Mouse (Mus musculus) bone marrow macrophage, adult 2 months (primary cell): ENCODE measurements around the gene E2f4. TPM values are rescaled to one million over a fixed set of nuclear protein-coding genes. Genes with fewer than 3 reads are reported as not detected.

Experiments
- H3K27ac ChIP-seq: 2 replicates; pipeline ENCODE4 v1.5.1; 2012; ENCODE audit warnings: low read depth, low read length; ENCODE audit not compliant: insufficient read depth
- H3K4me1 ChIP-seq: 2 replicates; pipeline ENCODE4 v1.6.1; 2012; ENCODE audit warnings: low read length; ENCODE audit not compliant: control insufficient read depth, insufficient read depth
- H3K4me3 ChIP-seq: 2 replicates; pipeline ENCODE4 v1.5.1; 2012; ENCODE audit warnings: mild to moderate bottlenecking, low read length, moderate library complexity; ENCODE audit not compliant: insufficient read depth
- CTCF ChIP-seq: IDR thresholded peaks from 2 replicates; pipeline ENCODE4 v1.5.1; 2012; ENCODE audit warnings: low read depth, mild to moderate bottlenecking, low read length, moderate library complexity
- POLR2A ChIP-seq: IDR thresholded peaks from 2 replicates; pipeline ENCODE4 v1.6.1; 2012; ENCODE audit warnings: mild to moderate bottlenecking, low read depth, low read length, borderline replicate concordance
- polyA plus RNA-seq: library from polyadenylated mRNA; stranded (reverse); fragments of >200 nt; gene quantifications from 2 replicates; pipeline ENCODE4 v1.2.4, GENCODE M21; 2012; ENCODE audit not compliant: missing spikeins, insufficient read depth, insufficient read length

The E2f4 gene
- polyA plus RNA-seq, 1 experiment = 40.6 TPM

DNA sequence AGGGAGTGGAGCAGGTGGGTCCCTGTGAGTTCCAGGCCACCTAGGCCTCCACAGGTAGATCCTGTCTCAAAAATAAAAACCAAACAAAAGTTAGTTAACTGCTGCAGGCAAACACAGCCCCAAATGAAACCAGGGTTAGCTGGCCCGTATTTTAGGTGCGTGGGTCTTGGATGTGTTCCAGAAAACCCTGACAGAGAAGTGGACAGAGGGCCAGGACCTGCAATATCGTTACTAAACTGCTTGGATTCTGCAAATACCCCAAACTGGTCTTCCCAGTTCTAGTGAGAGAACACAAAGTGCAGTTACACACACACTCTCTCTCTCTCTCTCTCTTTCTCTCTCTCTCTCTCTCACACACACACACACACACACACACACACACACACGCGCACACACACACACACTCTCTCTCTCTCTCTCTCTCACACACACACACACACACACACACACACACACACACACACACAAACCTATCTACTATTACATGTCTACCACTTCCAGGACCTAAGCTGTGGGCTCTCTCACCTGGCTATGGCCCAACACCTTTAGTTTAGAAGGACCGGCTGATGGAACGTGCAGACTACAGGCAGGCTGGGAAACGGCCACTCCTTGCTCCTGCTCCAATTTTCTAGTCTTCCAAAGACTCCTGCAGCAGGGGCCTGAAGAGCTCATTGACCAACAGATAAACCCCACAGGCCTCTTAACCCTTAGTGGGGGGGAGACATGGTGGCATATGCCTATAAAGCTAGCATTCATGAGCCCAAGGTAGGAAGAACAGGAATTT, 46.5 kb downstream of the E2f4 start:
- Histone ChIP-seq H3K4me1 (peaks cover 47% of the 10 kb centered on the region), H3K4me3 (no peak overlapping the region), H3K27ac (no peak overlapping the region)
- TF ChIP-seq CTCF (no peak), POLR2A (no peak)

DNA sequence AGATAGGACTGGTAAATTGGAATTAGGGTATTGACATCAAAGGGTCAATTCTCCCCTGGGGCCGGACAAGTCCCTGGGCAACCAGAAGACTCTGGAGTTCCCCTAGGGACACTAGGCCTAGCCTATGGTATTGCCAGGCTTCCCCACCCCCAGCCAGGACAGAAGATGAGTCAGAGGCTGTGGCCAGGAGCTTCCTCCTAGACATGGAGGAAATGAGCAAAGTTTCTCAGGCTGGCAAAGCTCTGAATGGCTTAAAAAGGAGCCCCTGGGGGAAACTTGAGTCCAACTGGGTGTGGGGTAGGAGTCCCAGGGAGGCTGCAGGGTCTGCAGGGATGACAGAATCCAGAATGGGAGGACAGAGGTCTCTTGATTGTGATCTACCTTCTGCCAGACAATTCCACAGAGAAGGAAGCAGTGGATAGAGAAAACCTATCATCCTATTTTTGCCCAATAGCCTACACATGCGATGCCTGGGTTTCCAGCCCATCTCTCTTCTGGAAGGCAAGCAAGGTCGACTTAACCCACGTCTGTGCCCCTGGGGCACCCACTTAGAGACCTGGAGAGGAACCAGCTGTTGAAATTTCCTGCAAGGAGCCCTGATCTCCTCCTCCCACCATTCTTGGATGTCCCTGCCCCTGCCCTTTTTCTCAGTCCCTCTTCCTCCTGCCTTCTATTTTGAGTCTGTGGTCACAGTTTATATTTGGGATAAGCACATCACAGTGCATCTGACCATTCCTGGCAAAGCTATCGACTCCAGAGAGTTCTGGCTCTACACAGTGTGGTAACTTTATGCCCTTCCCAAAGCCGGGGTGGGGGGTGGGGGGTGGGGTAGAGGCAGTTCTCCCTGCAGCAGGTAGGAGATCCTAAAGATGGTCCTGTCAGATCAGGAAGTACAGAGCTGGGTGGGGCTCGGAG, 47.9 kb downstream of the E2f4 start:
- TF ChIP-seq POLR2A (no peak), CTCF (no peak)
- Histone ChIP-seq H3K4me3 (peak overlapping the region; percentile 13), H3K4me1 (peaks cover 36% of the 10 kb centered on the region), H3K27ac (peak overlapping the region; percentile 67)

DNA sequence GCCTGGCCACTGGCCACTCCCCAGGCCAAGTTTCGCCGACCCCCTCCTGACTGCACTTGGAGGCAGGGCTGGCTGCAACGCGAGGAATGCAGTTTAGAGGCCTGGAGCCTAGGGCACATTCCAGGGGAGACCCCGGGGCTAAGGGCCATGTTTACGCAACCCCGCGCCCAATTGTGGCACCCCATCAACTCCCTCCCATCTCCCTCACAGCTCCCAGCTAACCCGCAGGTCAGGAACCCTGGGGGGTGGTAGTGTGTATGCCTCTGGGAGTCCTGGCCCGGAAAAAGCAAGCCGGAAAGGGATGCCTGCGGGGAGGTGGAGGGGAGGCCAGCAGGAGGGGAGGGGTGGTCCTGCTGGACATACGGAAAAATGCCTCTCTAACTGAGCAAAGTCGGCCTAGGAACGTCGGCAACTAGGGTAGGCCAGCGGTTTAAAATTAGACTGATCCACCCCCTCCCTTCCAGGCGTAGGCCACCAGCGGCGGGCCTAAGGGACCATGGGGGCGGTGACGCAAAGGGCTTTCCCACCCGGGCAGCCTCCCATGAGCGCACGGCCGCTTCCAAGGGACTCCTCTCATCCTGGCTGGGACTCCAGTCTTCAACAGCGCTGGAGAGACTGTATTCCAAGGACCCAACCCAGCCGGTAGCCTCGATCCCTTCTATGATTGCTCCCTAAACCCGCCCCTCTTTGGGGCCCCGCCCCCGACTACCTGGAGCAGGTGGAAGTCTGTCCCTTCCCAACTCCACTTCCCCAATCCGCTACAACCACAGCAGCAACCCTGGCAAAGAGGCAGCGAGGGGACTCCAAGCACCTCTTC, 49.4 kb downstream of the E2f4 start:
- peaks cover 28% of the 10 kb centered on the region for H3K4me1 ChIP-seq
- peak overlapping the region; percentile 92 for H3K4me3 ChIP-seq
- TF ChIP-seq CTCF (no peak; the same call in 1 of the 2 replicates), POLR2A (0 out of 2 replicates have a peak, but pooled peaks have one; percentile 29)
- peak overlapping the region; percentile 44; the same call in 1 of the 2 replicates for H3K27ac ChIP-seq

DNA sequence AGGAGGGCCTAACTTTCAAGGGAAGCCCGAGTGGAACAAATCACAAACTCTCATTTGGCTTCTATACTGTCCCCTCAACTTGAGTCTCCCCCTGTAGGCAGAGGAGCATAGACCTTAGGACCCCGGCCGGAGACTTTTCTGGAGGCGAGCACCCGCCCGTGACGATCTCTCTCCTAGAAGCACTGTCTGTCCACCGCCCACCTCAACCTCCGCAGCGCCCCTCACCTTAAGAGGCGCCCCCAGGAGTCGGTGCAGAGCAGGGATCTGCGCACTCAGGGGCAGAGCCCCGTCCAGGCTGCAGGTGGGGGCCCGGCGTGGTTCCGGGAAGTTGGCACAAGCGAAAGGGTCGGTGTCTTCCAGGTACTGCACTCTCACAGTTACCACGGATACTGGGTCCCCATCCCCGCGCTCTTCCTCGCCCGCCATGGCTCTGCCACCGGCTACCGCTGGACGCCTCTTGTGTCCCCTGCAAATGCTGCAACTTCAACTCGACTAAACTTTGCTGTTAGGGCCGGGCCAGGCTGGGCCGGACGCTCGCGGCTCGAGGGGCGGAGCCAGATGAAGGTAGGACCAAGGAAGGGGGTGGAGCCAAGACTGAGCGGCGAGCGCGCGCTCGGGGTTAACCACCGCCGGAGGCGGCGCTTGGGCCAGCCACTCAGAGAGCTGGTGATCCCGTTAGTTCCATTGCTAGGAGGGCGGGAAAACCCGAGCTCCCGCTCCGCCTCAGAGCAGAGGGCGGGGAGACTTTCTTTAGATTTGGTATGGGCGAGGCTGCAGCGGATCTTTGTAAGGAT, 50.2 kb downstream of the E2f4 start, which contains the start of gene Fhod1:
Gene Fhod1, minus strand, starts transcription at position 526 of the 794 bp plus-strand sequence.
- peaks cover 28% of the 10 kb centered on the region for H3K4me1 ChIP-seq
- TF ChIP-seq CTCF (0 out of 2 replicates have a peak, but pooled peaks have one; percentile 32), POLR2A (no peak)

DNA sequence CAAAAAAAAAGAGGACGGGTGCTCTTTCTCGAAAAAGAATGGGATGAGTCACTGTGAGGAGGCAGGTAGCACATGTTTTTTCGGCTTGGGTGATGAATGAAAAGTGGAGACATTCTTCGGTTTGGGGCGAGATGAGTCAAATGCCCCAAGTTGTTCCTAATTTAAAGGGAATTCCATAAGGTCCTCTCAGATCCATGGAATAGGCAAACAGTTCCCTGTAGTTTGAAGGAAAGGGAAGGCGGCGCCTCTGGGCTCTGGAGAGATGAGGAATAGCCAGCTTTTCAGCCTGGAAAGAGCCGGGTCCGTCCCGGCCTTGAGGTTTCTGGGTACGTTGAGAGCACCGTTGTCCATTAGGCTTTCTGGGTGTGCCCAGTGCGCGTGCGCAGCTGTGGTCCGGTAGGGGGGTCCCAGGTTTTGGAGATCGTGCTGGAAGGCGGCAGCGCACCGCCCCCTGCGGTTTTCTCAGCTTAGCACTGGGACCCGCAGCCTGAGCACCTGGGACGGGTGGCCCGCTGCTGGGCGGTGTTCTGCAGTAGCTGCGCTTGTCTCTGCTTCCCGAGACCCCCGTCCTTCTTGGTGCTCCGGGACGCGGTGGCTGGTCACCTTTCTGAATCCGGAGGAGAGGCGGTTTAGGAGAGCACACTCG, 51.1 kb downstream of the E2f4 start, which contains the start of gene Slc9a5:
Gene Slc9a5, plus strand, starts transcription at position 394 of the 646 bp plus-strand sequence.
- peak within 1 kb of the TSS; percentile 44 for H3K27ac ChIP-seq
- H3K4me1 ChIP-seq = peaks cover 24% of the 10 kb centered on the region
- no peak for TF ChIP-seq POLR2A
- TF ChIP-seq CTCF = no peak
- peak within 1 kb of the TSS; percentile 92 for H3K4me3 ChIP-seq

More for the DNA sequence above, 50.2 kb downstream of the E2f4 start, which contains the start of gene Fhod1:
- peak within 1 kb of the TSS; percentile 92 for H3K4me3 ChIP-seq
- peak within 1 kb of the TSS; percentile 44 for H3K27ac ChIP-seq

DNA sequence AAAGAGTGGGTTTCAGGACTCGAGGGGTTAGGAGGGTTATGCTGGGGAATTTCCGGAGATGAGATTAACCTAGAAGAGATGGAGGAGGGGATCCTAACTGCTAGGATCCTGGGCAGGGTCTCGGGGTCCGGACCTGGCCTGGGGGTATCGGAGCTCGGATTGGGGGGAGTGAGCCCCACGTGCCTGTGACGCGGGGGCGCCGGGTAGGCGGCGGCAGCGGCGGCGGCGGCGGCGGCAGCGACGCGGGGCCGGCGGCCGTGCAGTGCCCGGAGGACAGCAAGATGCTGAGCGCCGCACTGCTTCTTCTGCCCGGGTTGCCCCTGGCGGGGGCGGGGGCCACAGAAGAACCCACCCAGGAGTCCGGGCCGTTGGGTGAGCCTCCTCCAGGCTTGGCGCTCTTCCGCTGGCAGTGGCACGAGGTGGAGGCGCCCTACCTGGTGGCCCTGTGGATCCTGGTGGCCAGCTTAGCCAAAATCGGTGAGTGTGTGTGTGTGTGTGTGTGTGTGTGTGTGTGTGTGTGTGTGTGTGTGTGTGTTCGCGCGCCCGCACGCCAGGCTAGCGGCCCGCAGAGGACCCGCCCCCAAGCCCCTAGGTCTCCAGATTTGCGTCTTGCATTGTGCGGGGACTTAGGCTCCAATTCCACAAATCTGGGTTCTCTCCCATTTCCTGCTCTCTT, 51.8 kb downstream of the E2f4 start:
- TF ChIP-seq POLR2A = no peak
- TF ChIP-seq CTCF = no peak
- Histone ChIP-seq H3K4me1 (peaks cover 17% of the 10 kb centered on the region), H3K27ac (no peak overlapping the region)

DNA sequence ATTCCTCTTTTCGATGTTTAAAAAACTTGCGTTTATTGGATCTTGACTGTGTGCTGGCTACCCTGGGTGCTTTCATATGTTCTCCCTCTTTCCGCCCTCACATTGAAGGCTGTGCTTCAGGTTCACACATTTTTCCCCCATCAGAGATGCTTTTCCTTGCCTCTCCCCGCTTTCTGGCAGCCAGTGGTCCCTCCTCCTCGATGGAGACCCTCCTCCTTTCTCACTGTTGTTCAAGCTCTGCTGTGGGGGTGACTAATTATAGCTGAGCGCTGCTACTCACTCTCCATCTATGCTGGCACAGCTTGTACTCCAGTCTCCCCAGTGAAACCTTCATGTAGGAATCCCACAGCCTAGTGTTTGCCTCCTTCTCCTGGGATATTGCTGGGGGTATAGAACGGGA, 52.7 kb downstream of the E2f4 start:
- TF ChIP-seq POLR2A (no peak), CTCF (no peak)
- Histone ChIP-seq H3K4me1 (peaks cover 11% of the 10 kb centered on the region), H3K4me3 (no peak overlapping the region), H3K27ac (no peak overlapping the region)

More for the DNA sequence above, 51.8 kb downstream of the E2f4 start:
- peak overlapping the region; percentile 63 for H3K4me3 ChIP-seq
